Mouse (Mus musculus): Measurements from ENCODE around the gene Ptprb. TPM values are rescaled to one million over a fixed set of nuclear protein-coding genes. Genes with fewer than 3 reads are reported as not detected.

The Ptprb gene
- polyA plus RNA-seq, 1 experiment from 2014 or later, result 6.3 TPM

DNA sequence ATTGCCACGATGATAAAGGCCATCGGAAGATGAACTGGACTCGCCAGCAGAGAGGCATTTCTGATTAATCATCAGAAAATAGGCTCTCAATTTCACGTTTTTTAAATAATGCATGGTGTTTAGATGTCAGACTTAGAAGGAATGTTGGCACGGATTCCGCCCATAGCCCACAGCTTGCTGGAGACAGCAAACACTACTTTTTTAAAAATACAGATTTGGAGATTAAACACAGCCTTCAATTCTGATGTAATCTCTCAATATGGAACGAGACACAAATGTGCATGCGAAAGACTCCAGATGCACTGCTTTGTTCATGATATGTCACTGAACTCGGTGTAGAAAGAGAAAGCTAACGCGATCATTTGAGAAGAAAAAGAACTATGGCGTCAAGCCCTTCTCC lies 160.1 kb downstream of the Ptprb start:
- WGBS, result 88% methylated on average over 12 of the region's 12 CpGs
- Histone ChIP-seq H3K27me3 (ENCODE audit: control insufficient read depth, insufficient read depth, low read length) (no peaks in the 10 kb centered on the region), H3K9me3 (ENCODE audit: control insufficient read depth, low read length) (peaks cover 10% of the 10 kb centered on the region), H3K4me1 (ENCODE audit: control insufficient read depth, insufficient read depth, low read length) (no peaks in the 10 kb centered on the region), H3K36me3 (ENCODE audit: control insufficient read depth, insufficient read depth, low read length) (no peaks in the 10 kb centered on the region), H3K4me3 (ENCODE audit: low read length) (no peak overlapping the region), H3K27ac (ENCODE audit: low read depth, low read length) (no peak overlapping the region), H3K4me2 (replicated peaks; ENCODE audit: low read depth, low read length) (no peak overlapping the region), H3K9ac (ENCODE audit: low read depth, low read length) (no peak overlapping the region)
- no peak for ATAC-seq (ENCODE audit: low FRiP score, low TSS enrichment)

Other genes with a start within 250 kb of the Ptprb start
- not detected in 2 replicates for gene 4933416C03Rik, start 161.6 kb upstream of the Ptprb start, polyA plus RNA-seq (2014; fragmentation: Nextera tagmentation; extraction: Ambion mirVana)
- 7.2 and 9.4 TPM in 2 replicates for gene Kcnmb4, start 198.4 kb downstream of the Ptprb start, polyA plus RNA-seq (2014; fragmentation: Nextera tagmentation; extraction: Ambion mirVana)